Mouse (Mus musculus): ENCODE results near the gene Nudt4.

The Nudt4 gene

DNA sequence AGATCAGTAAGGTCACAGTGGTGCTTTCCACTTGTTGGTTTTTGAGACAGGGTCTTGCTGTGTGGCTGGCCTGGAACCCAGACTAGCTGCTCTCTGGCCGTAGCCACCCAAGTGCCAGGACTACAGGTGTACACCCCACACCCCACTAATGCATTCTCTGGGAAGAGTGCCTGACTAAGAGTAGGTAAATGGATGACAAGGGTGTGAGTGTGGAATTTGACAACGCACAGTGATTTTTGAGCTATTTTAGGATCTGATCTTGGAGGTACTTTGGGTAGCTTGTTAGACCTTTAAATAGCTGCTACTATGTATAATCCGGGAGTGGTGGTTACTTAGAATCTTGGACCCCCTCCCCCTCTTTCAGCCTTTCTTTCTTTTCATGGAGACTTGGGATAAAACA, 24.7 kb downstream of the Nudt4 start:
- DNase-seq (ENCODE audit: low spot score) = no peak

DNA sequence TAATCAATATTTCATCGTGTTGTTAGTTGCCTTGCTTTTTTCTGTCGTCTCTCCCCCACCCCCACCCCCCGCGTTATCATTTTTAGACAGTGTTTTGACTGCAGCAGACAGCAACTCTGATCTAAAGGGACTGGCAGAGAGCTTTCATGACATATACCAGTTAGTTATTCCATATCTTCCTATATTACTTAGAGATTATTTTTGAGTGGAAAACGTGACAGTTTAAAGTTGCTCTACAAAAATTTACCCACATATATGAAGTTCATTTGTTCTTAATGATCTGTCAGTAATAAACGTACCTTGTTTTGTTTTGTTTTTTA, 27.8 kb downstream of the Nudt4 start:
- DNase-seq (ENCODE audit: low spot score) = no peak

GRCm38 (mm10) chr10:95535399-95536221, 28.3 kb downstream of the Nudt4 start:
- no peak for DNase-seq (ENCODE audit: low spot score)

DNA sequence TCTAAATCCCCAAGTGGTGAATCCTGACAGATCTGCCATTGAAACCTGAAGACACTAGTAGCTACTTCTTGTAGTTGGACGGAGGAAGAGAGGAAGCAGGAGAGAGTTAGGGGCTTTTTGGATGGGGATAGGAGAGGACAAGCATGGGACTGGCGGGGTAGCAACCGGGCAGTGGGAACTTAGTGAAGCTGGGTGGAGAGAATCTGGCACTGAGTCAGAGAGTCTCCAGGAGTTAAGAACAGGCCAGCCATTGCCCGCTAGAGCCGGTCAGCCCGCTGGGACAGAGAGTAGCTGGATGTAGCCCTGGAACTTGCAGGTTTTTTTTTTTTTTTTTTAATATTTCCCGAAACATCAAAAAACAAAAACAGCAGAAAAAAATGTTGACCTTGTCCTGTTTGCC, 30.6 kb downstream of the Nudt4 start:
- DNase-seq (ENCODE audit: low spot score) = no peak

- DNase-seq (ENCODE audit: low spot score) = no peak
These were observed 31.0 kb downstream of the Nudt4 start for GRCm38 (mm10) chr10:95532916-95533315.

- DNase-seq (ENCODE audit: low spot score) = no peak
These were observed 33.3 kb downstream of the Nudt4 start for GRCm38 (mm10) chr10:95530551-95531121.

DNA sequence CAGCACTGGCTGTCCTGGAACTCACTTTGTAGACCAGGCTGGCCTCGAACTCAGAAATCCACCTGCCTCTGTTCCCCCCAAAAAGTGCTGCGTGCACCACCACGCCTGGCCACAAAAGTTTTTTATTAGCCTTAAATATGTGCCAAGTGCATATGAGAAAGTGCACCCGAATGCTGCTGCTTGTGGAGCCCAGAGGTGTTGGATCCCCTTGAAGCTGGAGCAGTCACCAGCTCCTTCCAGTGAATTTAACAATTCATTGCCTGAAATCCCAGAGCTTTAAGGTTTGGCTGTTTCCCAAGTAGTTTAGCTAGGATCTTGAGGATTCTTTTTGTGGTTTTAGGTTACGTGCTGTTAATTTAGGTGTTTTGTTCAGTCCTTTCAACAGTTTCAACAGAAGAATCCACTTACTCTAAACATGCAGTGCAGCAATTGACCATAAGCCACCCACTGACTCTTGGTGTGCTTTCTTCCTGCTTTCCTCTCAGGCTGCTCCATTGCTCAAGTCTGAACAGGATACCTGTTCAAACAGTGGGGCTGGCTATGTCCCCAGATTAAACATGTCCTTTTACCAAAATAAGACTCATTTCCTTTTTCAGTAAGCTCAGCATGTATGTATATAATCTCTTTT, 37.3 kb downstream of the Nudt4 start:
- no peak for DNase-seq (ENCODE audit: low spot score)

DNA sequence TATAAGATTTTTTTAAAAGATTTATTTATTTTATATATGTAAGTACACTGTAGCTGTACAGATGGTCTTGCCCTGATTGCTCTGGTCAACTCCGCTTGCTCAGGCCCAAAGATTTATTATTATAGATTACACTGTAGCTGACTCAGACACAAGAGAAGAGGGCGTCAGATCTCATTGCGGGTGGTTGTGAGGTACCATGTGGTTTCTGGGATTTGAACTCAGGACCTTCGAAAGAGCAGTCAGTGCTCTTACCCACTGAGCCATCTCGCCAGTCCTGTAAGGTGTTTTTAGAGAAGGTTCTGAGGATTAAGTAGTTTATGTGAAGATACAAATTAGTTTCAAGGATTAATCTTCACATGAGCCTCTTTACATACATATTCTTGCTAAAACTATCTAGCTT, 38.1 kb downstream of the Nudt4 start:
- no peak for DNase-seq (ENCODE audit: low spot score)

- no peak for DNase-seq (ENCODE audit: low spot score)
These were observed 38.8 kb downstream of the Nudt4 start for GRCm38 (mm10) chr10:95525037-95525675.

- DNase-seq (ENCODE audit: low spot score) = no peak
These were observed 46.3 kb downstream of the Nudt4 start for GRCm38 (mm10) chr10:95517656-95518055.

GRCm38 (mm10) chr10:95515293-95515931, 48.5 kb downstream of the Nudt4 start:
- peak; percentile 35 for DNase-seq (ENCODE audit: low spot score)

- peak; percentile 97 for DNase-seq (ENCODE audit: low spot score)
These were observed 49.2 kb downstream of the Nudt4 start, which contains the start of gene Ube2n for GRCm38 (mm10) chr10:95514656-95515292. Gene Ube2n (plus strand): TSS chr10:95515145.

- DNase-seq (ENCODE audit: low spot score) = peak; percentile 23
These were observed 50.0 kb downstream of the Nudt4 start for GRCm38 (mm10) chr10:95513768-95514556.

DNA sequence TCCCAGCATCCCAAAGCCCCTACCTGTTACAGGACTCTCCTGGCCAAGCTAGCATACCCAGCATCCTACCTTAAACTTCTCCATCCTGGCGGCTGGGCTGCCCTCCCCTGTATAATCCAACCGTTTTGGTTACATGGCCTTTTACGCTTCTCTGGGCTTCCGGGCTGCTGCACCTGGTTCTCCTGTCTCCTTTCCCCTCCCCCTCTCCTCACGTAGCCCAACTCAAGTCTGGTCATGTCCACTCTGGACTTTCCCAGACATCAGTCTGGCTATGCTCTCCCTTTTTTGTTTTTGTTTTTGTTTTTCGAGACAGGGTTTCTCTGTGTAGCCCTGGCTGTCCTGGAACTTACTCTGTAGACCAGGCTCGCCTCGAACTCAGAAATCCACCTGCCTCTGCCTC, 51.3 kb downstream of the Nudt4 start:
- no peak for DNase-seq (ENCODE audit: low spot score)

DNA sequence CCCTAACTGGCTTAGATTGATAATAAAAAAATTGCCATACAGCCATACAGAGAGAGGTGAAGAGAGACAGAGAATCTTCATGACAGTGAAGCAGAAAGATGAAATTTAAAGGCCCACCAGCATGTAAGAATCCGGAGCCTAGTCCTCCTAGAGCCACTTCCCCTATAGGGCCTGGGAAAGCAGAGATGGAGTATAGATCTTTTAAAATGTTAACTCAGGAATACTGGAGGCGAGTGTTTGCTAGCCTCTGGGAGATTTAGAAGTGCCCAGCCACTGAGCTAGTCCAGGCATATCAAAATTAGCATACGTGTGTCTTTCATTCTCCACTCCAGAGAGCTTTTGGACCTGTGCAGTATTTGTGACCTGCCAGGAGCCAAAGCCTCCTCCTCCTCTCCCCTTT, 54.7 kb downstream of the Nudt4 start:
- no peak for DNase-seq (ENCODE audit: low spot score)

- DNase-seq (ENCODE audit: low spot score) = no peak
These were observed 55.2 kb downstream of the Nudt4 start for GRCm38 (mm10) chr10:95508793-95509192.

DNA sequence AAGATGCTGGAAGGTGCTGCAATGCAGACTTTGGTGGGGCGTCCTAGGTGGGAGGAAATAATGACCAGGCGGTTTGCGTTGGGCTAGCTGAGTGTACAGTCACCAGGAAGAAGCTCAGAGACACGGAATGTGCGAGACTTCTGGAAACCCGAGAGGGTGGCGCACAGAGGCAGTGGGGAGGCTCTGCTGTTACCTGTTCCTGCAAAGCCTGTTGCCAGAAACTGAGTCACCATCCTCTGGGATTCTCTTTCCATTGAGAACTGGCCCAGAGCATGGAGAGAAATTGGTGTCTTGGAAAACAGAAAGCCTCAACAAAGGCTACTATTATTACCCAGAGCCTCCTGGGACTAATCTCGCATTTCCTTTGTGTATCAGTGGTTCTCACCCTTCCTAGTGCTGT, 55.8 kb downstream of the Nudt4 start:
- no peak for DNase-seq (ENCODE audit: low spot score)

DNA sequence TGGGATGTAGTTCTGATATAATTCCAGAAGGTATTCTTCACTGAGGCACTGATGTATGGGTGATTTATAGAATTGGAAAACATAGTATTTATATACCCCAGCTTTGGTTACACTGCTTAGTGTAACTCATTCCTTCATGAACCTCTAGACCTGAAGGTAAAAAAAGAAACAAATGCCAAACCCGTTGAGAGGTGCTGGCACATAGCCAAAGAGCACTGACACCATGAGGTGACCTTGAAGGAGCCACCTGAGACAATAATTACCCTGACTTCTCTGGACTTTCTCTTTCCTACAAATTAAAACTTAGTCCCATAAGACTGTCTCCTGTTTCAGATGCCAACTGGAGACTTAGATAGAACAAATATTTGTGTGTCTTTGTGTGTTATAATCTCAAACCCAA, 59.6 kb downstream of the Nudt4 start:
- DNase-seq (ENCODE audit: low spot score) = no peak

DNA sequence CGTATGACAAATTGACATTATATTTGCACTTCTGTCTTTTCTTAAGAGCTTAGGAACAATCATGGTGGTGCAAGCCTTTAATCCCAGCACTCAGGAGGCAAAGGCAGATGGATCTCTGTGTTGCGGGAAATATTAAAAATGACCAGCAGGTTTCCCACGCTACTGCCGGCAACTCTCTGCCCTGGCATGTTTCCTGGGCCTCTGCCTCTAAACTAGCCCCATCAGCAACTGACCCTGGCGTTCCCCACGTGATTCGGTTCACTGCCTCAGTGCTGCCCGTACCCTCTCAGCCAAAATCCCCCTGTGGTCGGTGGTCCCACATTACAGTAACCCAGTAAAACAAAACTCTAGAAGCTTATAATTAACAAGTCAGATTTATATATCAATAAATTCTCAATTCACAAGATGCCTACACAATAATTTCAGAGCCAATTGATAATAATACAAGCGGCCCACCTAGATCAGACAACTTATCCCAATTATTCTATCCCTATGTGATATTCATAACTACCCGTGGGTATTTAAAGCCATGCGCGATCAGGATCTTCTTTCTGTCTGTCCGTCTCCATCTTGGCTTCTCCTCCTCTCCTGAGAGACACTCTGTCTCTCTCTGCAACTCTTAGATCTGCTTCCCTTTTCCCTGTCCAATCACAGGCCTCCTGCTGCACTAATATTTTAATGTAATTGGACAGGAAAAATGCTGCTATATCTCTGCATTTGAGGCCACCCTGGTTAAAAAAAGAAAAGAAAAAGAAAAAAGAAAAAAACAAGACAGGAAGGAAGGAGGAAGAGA, 60.3 kb downstream of the Nudt4 start:
- no peak for DNase-seq (ENCODE audit: low spot score)

DNA sequence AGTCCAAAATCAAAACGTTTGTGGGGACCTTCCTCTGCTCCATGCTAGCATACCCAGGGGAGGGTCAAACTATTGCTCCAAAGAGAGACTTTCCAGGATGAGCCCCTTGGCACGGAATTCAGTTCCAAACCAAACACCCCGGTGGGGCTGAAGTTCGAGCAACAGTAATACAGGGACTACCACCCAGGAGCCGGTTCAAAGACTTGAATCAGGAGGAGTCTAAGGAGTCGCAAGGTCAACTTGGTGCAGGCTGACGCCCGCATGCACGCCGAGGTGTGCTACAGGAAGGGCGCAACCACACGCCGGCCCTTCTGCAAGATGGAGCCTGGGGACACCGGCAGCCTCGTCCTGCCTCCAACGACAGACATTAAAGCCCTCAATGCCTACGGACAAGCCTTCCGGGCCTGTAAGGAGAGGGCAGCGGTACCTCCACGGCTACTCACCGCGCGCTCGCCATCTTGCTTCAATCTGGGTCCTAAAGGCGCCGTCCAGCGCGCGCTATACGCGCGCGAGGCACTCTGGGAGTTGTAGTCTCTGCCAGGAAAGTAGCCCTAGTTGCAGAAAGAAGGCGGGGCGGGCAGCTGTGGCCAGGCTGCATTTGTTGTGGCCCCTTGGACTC, 62.4 kb downstream of the Nudt4 start, which contains the start of gene Mrpl42:
Gene Mrpl42, minus strand, starts transcription at position 478 of the 619 bp plus-strand sequence.
- peak; percentile 89 for DNase-seq (ENCODE audit: low spot score)

All from layer of hippocampus, adult 11-12 months (tissue).